Mouse (Mus musculus) CH12.LX (cell line): ENCODE results near the gene Ces1b. TPM values are rescaled to one million over a fixed set of nuclear protein-coding genes. Genes with fewer than 3 reads are reported as not detected.

Experiments used
- DNase-seq: peaks from one replicate; pipeline ENCODE4 v3.0.0-alpha.2; 2013; ENCODE audit errors: extremely low read depth
- H3K27ac ChIP-seq: 2 replicates; pipeline ENCODE4 v1.5.1; 2012; ENCODE audit warnings: low read depth, mild to moderate bottlenecking, control low read depth, moderate library complexity; ENCODE audit not compliant: insufficient read depth
- H3K27me3 ChIP-seq: replicated peaks from 2 replicates; pipeline ENCODE3; 2012; ENCODE audit warnings: inconsistent platforms
- H3K36me3 ChIP-seq, 2 experiments: replicated peaks in 1 of 2; 2 replicates each; pipeline versions ENCODE3 to v1.6.1; 2012; ENCODE audit warnings: inconsistent platforms in 1 of 2, low read length in 1 of 2, mild to moderate bottlenecking in 1 of 2, mixed read lengths in 1 of 2, moderate library complexity in 1 of 2; ENCODE audit not compliant: control insufficient read depth in 1 of 2, insufficient read depth in 1 of 2
- H3K4me1 ChIP-seq, 2 experiments: 2 replicates each; pipeline ENCODE4 v1.6.1; 2012; ENCODE audit warnings: inconsistent platforms in 1 of 2, moderate library complexity in 1 of 2; ENCODE audit not compliant: insufficient read depth in 2 of 2, control insufficient read depth in 1 of 2
- H3K4me2 ChIP-seq: 2 replicates; pipeline ENCODE4 v1.6.1; 2012; ENCODE audit warnings: low read depth, mild to moderate bottlenecking, control low read depth; ENCODE audit not compliant: poor library complexity, insufficient read depth, severe bottlenecking
- H3K4me3 ChIP-seq, 3 experiments: fragments of 150-350 bp in 1 of 3; sonication (generic) in 1 of 3; replicated peaks in 1 of 3; 2 replicates each; pipeline versions ENCODE3 to v1.5.1; 2011 to 2012; ENCODE audit warnings: low read depth in 2 of 3, low read length in 2 of 3, mild to moderate bottlenecking in 2 of 3, moderate library complexity in 2 of 3, control low read depth in 1 of 3, improper control_type of control experiment in 1 of 3, inconsistent platforms in 1 of 3, mixed read lengths in 1 of 3; ENCODE audit not compliant: poor library complexity in 1 of 3
- H3K79me2 ChIP-seq: replicated peaks from 2 replicates; pipeline ENCODE4 v1.6.1; 2012; ENCODE audit warnings: mild to moderate bottlenecking, moderate library complexity; ENCODE audit not compliant: control insufficient read depth, poor library complexity, insufficient read depth, severe bottlenecking; ENCODE audit errors: extremely low read depth
- H3K9ac ChIP-seq: 2 replicates; pipeline ENCODE4 v1.6.1; 2012; ENCODE audit warnings: low read depth, mild to moderate bottlenecking, control low read depth, moderate library complexity; ENCODE audit not compliant: insufficient read depth
- H3K9me3 ChIP-seq: replicated peaks from 2 replicates; pipeline ENCODE3; 2012; ENCODE audit warnings: low read length, inconsistent platforms, mixed read lengths
- BHLHE40 ChIP-seq: IDR thresholded peaks from 2 replicates; pipeline ENCODE4 v1.6.1; 2011; ENCODE audit warnings: mild to moderate bottlenecking, low read depth, low read length, improper control_type of control experiment
- CHD1 ChIP-seq: IDR thresholded peaks from 2 replicates; pipeline ENCODE4 v1.6.1; 2012; ENCODE audit warnings: low read depth, low read length, improper control_type of control experiment, inconsistent platforms
- CTCF ChIP-seq, 2 experiments: IDR thresholded peaks in 1 of 2; conservative IDR thresholded peaks in 1 of 2; 2 replicates each; pipeline ENCODE4 v1.5.1; 2011 to 2012; ENCODE audit warnings: low read depth in 2 of 2, low read length in 2 of 2, improper control_type of control experiment in 1 of 2, inconsistent platforms in 1 of 2, mild to moderate bottlenecking in 1 of 2, moderate library complexity in 1 of 2
- ETS1 ChIP-seq: conservative IDR thresholded peaks from 2 replicates; pipeline ENCODE4 v1.6.1; 2012; ENCODE audit warnings: low read depth, mild to moderate bottlenecking, inconsistent platforms, low read length, improper control_type of control experiment, moderate library complexity
- GABPA ChIP-seq: IDR thresholded peaks from 2 replicates; pipeline ENCODE4 v1.6.1; 2012; ENCODE audit warnings: low read depth, low read length, improper control_type of control experiment, inconsistent platforms; ENCODE audit not compliant: insufficient replicate concordance
- HCFC1 ChIP-seq: IDR thresholded peaks from 2 replicates; pipeline ENCODE4 v1.6.1; 2012; ENCODE audit warnings: low read depth, mild to moderate bottlenecking, inconsistent platforms, low read length, improper control_type of control experiment
- JUN ChIP-seq: IDR thresholded peaks from 2 replicates; pipeline ENCODE4 v1.6.1; 2011; ENCODE audit warnings: low read depth, mild to moderate bottlenecking, low read length, improper control_type of control experiment, moderate library complexity; ENCODE audit not compliant: insufficient read depth
- JUND ChIP-seq: conservative IDR thresholded peaks from 2 replicates; pipeline ENCODE4 v1.6.1; 2011; ENCODE audit warnings: low read depth, low read length, improper control_type of control experiment
- KAT2A ChIP-seq: IDR thresholded peaks from 2 replicates; pipeline ENCODE4 v1.6.1; 2012; ENCODE audit warnings: low read length, improper control_type of control experiment, inconsistent platforms; ENCODE audit not compliant: insufficient replicate concordance
- MAX ChIP-seq: IDR thresholded peaks from 2 replicates; pipeline ENCODE4 v1.6.1; 2011; ENCODE audit warnings: low read length, improper control_type of control experiment
- MAZ ChIP-seq: IDR thresholded peaks from 2 replicates; pipeline ENCODE4 v1.6.1; 2012; ENCODE audit warnings: low read depth, mild to moderate bottlenecking, inconsistent platforms, low read length, improper control_type of control experiment, moderate library complexity
- MEF2A ChIP-seq: IDR thresholded peaks from 2 replicates; pipeline ENCODE4 v1.6.1; 2014; ENCODE audit warnings: low read depth, mild to moderate bottlenecking, inconsistent platforms, low read length, improper control_type of control experiment, borderline replicate concordance
- MYC ChIP-seq: IDR thresholded peaks from 2 replicates; pipeline ENCODE4 v1.6.1; 2011; ENCODE audit warnings: low read depth, mild to moderate bottlenecking, improper control_type of control experiment, low read length
- RAD21 ChIP-seq: IDR thresholded peaks from 2 replicates; pipeline ENCODE4 v1.6.1; 2011; ENCODE audit warnings: low read depth, mild to moderate bottlenecking, low read length, improper control_type of control experiment, moderate library complexity
- RCOR1 ChIP-seq: conservative IDR thresholded peaks from 2 replicates; pipeline ENCODE4 v1.6.1; 2012; ENCODE audit warnings: low read depth, mild to moderate bottlenecking, inconsistent platforms, low read length, improper control_type of control experiment
- USF1 ChIP-seq: IDR thresholded peaks from 2 replicates; pipeline ENCODE4 v1.6.1; 2014; ENCODE audit warnings: low read depth, mild to moderate bottlenecking, inconsistent platforms, low read length, improper control_type of control experiment
- USF2 ChIP-seq: conservative IDR thresholded peaks from 2 replicates; pipeline ENCODE4 v1.6.1; 2011; ENCODE audit warnings: low read depth, low read length, improper control_type of control experiment
- ZKSCAN1 ChIP-seq: IDR thresholded peaks from 2 replicates; pipeline ENCODE4 v1.6.1; 2012; ENCODE audit warnings: low read depth, inconsistent platforms, low read length, improper control_type of control experiment, borderline replicate concordance
- ZNF384 ChIP-seq: IDR thresholded peaks from 2 replicates; pipeline ENCODE4 v1.6.1; 2012; ENCODE audit warnings: low read depth, low read length, improper control_type of control experiment, inconsistent platforms
- dilution Hi-C: fragments of 300-500 bp; cut with MboI; formaldehyde crosslinking; loops from 2 replicates; pipeline ENCODE4 v1.14.3; 2020; ENCODE audit warnings: low sequenced_read_pairs; ENCODE audit not compliant: extremely low pct_unique_long_range_greater_than_20kb, extremely low pct_ligation_motif_present
- in situ Hi-C: fragments of 300-500 bp; cut with MboI; formaldehyde crosslinking; loops from 3 replicates; pipeline ENCODE4 v1.14.3; 2019; ENCODE audit warnings: low sequenced_read_pairs, low pct_ligation_motif_present, low pct_unique_long_range_greater_than_20kb, mixed read lengths
- polyA plus RNA-seq: library from polyadenylated mRNA; unstranded; fragments of >175 nt; gene quantifications from 2 replicates; pipeline ENCODE4 v1.2.1, GENCODE M21; 2012; ENCODE audit warnings: low read depth; ENCODE audit not compliant: insufficient read length
- total RNA-seq, 2 experiments: library from RNA; depleted of rRNA; stranded (reverse); fragments of 300-350 nt in 1 of 2; fragments of >200 nt in 1 of 2; gene quantifications; 2 replicates each; pipeline ENCODE4 v1.2.3; 2012 to 2014

Ces1b gene
- total and polyA plus RNA-seq, 3 experiments: not detected

DNA sequence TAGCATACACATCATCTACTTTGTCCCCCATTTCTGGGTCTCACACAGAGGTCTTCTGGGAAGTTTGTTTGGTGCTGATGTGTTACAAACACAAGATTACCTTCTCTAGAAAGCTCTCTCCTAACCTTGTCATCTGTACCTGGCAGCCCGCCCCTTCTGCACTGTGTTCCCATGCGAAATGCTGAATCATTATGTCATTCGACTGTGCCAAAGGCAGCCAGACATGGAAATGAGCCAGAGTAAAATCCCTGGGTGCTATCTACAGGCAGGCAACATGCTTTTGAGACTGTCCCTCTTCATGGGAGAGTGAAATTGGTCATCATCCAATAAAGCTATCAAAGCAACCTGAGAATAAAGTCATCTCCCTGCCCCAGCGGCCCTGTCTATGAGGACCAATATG is 4.6 kb downstream of the Ces1b start:
- no peak for TF ChIP-seq CHD1
- TF ChIP-seq ETS1: no peak
- no peak for TF ChIP-seq RCOR1
- no peak for TF ChIP-seq HCFC1
- no peak for TF ChIP-seq JUND
- TF ChIP-seq GABPA: no peak
- no peak for TF ChIP-seq KAT2A
- no peak for TF ChIP-seq MAZ
- TF ChIP-seq JUN: no peak
- no peak for TF ChIP-seq MEF2A
- TF ChIP-seq USF2: no peak
- in situ Hi-C loops: no loop called here
- Histone ChIP-seq H3K4me3 (no peak overlapping the region), H3K27ac (no peak overlapping the region), H3K4me1 (no peaks in the 10 kb centered on the region), H3K4me2 (no peak overlapping the region), H3K9ac (no peak overlapping the region), H3K9me3 (no peaks in the 10 kb centered on the region), H3K79me2 (no peaks in the 10 kb centered on the region), H3K27me3 (peaks cover 23% of the 10 kb centered on the region), H3K36me3 (no peaks in the 10 kb centered on the region)
- dilution Hi-C loops: no loop called here
- DNase-seq: no peak

DNA sequence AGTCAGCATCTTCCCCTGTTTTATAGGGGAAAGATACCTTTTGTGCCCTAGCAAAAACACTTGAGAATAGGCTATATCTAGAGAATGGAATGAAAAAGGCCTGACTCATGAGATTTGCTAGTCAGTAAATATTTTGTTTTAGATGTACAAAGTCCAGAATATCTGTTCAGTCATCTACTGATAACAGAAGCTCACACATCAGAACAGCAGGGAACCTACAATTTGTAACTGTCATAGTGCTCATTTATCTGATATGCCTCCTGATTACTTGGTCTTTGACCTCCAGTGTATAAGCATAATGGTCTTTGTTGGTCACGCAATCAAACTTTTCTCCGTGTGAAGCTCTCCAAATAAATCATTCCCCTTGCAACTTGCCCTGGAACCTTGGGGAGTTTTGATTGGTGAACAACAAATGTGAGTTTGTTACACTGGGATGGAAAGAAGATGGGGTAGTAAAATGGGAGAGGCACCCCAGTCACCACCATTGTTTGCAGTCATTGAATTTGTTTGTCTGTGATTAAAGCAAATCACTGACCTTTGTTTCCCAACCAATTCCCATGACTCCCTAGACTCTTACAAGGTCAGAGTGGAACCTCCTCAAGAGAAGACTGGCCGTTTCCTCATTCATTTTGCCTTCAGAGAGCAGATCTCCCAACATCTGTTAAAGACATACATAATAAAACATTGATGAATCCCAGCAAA is 16.2 kb downstream of the Ces1b start:
- TF ChIP-seq CHD1: no peak
- TF ChIP-seq USF1: no peak
- no peak for TF ChIP-seq HCFC1
- TF ChIP-seq ZKSCAN1: no peak
- TF ChIP-seq RAD21: no peak
- no peak for TF ChIP-seq CTCF (conservative IDR thresholded peaks at IDR 0.05 in 1 of 2, IDR thresholded peaks at IDR 0.05 in 1 of 2; ENCODE audit: low read depth in 2 of 2, low read length in 2 of 2)
- no peak for TF ChIP-seq MYC
- TF ChIP-seq MEF2A: no peak
- TF ChIP-seq ZNF384: no peak
- TF ChIP-seq BHLHE40: no peak
- TF ChIP-seq MAX: no peak
- no peak for TF ChIP-seq JUND
- TF ChIP-seq, all 38 proteins: peak for 0
- Histone ChIP-seq H3K79me2 (no peaks in the 10 kb centered on the region), H3K36me3 (no peaks in the 10 kb centered on the region), H3K4me2 (no peak overlapping the region), H3K27me3 (peaks cover 15% of the 10 kb centered on the region), H3K4me1 (no peaks in the 10 kb centered on the region), H3K9ac (no peak overlapping the region), H3K4me3 (no peak overlapping the region), H3K9me3 (no peaks in the 10 kb centered on the region), H3K27ac (no peak overlapping the region)
- in situ Hi-C loops (no loop called here), dilution Hi-C loops (no loop called here)
- no peak for DNase-seq
